Mouse (Mus musculus) ES-E14 (cell line): Measurements from ENCODE around the gene Erg28.

Experiments
- CHD2 ChIP-seq: IDR thresholded peaks from 2 replicates; pipeline ENCODE4 v1.6.1; 2014; ENCODE audit warnings: mild to moderate bottlenecking, low read depth, low read length, inconsistent platforms
- HCFC1 ChIP-seq: IDR thresholded peaks from 2 replicates; pipeline ENCODE4 v1.6.1; 2012; ENCODE audit warnings: low read length, inconsistent platforms, borderline replicate concordance; ENCODE audit not compliant: insufficient read depth
- MAFK ChIP-seq: IDR thresholded peaks from 2 replicates; pipeline ENCODE4 v1.6.1; 2014; ENCODE audit warnings: mild to moderate bottlenecking, low read depth, low read length, inconsistent platforms; ENCODE audit not compliant: insufficient read depth
- ZNF384 ChIP-seq: IDR thresholded peaks from 2 replicates; pipeline ENCODE4 v1.6.1; 2012; ENCODE audit warnings: low read depth, low read length, inconsistent platforms

- TF ChIP-seq HCFC1 (no peak), CHD2 (no peak), ZNF384 (no peak), MAFK (no peak)
Observed at GRCm38 (mm10) chr12:85795551-85795950, 28.8 kb downstream of the Erg28 start.
